Mouse (Mus musculus): ENCODE measurements around the gene Osbpl10. TPM values are rescaled to one million over a fixed set of nuclear protein-coding genes. Genes with fewer than 3 reads are reported as not detected.
"Not testable (repeated sequence)": the region's sequence is repeated elsewhere in the genome, so short reads cannot be mapped to it uniquely, and the experiment has no call there.

Osbpl10 gene
- polyA plus RNA-seq, 1 experiment from 2014 or later: 2.6 TPM

DNA sequence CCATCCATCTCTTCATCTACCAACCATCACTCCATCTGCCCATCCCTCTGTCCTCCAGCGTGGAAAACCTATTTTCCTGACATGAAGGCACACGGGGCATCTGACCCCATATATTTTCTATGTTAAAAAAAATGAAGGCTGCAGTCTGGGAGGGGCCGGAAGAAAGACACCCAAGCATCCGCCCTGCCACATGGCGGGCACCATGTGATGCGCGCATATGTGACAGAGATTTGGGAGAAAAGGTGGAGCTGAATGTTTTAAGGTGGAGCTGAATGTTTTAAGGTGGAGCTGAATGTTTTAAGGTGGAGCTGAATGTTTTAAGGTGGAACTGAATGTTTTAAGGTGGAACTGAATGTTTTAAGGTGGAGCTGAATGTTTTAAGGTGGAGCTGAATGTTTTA lies 12.1 kb upstream of the Osbpl10 start:
- not testable (repeated sequence) for ATAC-seq (ENCODE audit: low FRiP score, low TSS enrichment); H3K27me3 ChIP-seq (ENCODE audit: control insufficient read depth, insufficient read depth, low read length); H3K27ac ChIP-seq (ENCODE audit: low read depth, low read length); H3K9ac ChIP-seq (ENCODE audit: low read depth, low read length); H3K9me3 ChIP-seq (ENCODE audit: control insufficient read depth, low read length); H3K4me1 ChIP-seq (ENCODE audit: control insufficient read depth, insufficient read depth, low read length); H3K4me2 ChIP-seq (replicated peaks; ENCODE audit: low read depth, low read length); H3K36me3 ChIP-seq (ENCODE audit: control insufficient read depth, insufficient read depth, low read length); H3K4me3 ChIP-seq (ENCODE audit: low read length)
- WGBS: 89% methylated on average over 7 of the region's 7 CpGs

DNA sequence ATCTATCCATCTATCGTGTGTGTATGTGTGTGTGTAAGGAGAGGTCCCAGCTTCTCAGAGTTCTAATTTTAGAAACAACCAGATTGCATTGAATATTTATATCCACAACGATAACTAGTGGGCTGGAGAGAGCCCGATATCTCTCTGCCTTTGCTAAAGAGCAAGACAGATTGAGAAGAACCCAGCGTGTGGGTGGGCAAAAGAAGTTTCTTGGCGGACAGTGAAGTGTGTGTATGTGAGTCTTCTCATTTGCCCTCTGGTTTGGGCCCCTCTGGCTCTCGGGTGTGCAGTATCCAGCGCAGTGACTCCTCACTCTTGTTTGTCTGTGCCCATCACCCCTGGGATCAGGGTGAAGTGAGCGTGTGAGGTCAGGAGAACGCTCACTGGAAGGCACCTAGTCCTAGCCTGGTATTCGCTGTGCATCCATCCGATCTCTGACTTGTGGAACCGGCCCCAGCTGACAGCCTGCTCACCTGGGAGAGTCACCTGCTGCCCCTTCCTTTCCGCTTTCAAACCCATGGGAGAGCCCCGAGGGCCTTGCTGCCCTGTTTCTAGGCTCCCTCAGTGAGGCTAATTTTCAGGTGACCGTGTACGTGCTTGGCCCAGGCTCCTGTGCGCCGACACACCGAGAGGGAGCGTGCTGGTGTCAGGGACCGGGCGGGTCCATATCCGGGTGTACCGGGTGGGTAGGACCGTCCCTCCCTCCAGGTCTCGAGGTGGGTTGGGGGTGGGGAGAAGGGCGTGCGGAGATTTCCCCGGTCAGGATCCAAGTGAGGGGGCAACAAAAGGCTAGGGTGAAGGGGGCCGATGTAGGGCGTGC lies 698 bp upstream of the Osbpl10 start:
- Histone ChIP-seq H3K4me3 (ENCODE audit: low read length) (peak overlapping the region; percentile 76), H3K4me1 (ENCODE audit: control insufficient read depth, insufficient read depth, low read length) (peaks cover 8% of the 10 kb centered on the region; the same call in 1 of the 2 replicates), H3K9me3 (ENCODE audit: control insufficient read depth, low read length) (no peaks in the 10 kb centered on the region), H3K27me3 (ENCODE audit: control insufficient read depth, insufficient read depth, low read length) (peaks cover 3% of the 10 kb centered on the region; the same call in 1 of the 2 replicates), H3K36me3 (ENCODE audit: control insufficient read depth, insufficient read depth, low read length) (no peaks in the 10 kb centered on the region), H3K4me2 (replicated peaks; ENCODE audit: low read depth, low read length) (peak overlapping the region; percentile 95), H3K27ac (ENCODE audit: low read depth, low read length) (no peak overlapping the region), H3K9ac (ENCODE audit: low read depth, low read length) (peak overlapping the region; percentile 86)
- peak; percentile 69 for ATAC-seq (ENCODE audit: low FRiP score, low TSS enrichment)
- WGBS: 8% methylated on average over 31 of the region's 31 CpGs

DNA sequence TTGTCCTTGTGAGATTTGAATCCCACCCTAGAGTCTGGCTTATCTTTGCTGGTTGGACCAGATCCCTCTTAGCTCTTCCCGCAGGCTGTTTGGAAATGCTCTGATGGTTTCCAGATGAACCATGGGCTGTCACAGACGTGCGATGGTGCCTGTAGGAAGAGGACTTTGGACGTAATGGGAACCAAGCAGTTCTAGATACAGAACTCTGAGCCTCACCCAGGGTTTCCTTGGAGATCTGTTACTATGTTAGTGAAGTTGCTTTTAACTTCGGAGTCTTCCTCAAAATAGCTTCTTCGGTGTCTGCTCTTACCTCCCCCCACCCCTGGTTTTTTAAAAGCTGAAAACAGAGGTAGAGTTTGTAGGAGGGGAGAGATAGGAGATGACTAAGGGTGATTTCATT lies 1.6 kb downstream of the Osbpl10 start:
- H3K9me3 ChIP-seq (ENCODE audit: control insufficient read depth, low read length): 0 out of 2 replicates have a peak, but pooled peaks cover 3% of the 10 kb centered on the region
- ATAC-seq (ENCODE audit: low FRiP score, low TSS enrichment): no peak
- H3K36me3 ChIP-seq (ENCODE audit: control insufficient read depth, insufficient read depth, low read length): no peaks in the 10 kb centered on the region
- H3K9ac ChIP-seq (ENCODE audit: low read depth, low read length): no peak overlapping the region
- H3K4me3 ChIP-seq (ENCODE audit: low read length): no peak overlapping the region
- no peak overlapping the region for H3K27ac ChIP-seq (ENCODE audit: low read depth, low read length)
- H3K4me1 ChIP-seq (ENCODE audit: control insufficient read depth, insufficient read depth, low read length): peaks cover 8% of the 10 kb centered on the region; the same call in 1 of the 2 replicates
- peaks cover 3% of the 10 kb centered on the region; the same call in 1 of the 2 replicates for H3K27me3 ChIP-seq (ENCODE audit: control insufficient read depth, insufficient read depth, low read length)
- H3K4me2 ChIP-seq (replicated peaks; ENCODE audit: low read depth, low read length): no peak overlapping the region
- WGBS: 64% methylated on average over 6 of the region's 6 CpGs

DNA sequence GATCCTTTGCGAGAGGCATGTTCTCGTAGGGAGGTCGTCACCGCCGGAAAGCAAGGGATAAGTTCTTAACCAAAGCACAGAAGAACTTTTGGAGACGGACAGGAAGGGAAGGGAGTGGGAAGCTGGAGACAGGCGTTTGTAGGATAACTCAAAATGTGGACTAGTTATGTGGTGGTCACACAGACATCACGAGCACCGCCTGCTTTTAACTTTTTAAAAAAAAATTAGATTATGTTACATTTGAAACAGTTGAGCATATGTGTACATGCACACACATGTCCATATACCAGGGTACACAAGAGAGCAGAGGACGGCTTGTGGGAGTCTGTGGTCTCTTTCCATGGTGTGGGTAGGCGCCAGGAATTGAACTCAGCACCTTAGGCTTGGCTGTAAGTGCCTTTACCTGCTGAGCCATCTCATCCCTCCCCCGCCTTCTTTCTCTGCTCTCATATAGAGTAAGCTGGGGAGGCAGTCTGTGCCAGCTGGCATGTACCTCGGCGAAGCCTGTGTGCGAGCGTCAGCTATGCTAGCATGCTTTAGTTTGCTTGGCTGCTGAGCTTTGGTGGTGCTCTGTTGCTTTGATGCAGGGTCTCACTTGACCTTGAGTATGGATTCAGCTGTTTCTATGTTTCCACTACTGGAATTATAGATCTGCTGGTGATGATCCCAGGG lies 4.5 kb downstream of the Osbpl10 start, which contains the start of gene Rps27rt:
TSS of gene Rps27rt (minus strand) at position 51 of the 672 bp plus-strand sequence.
- no peak within 1 kb of the TSS for H3K4me2 ChIP-seq (replicated peaks; ENCODE audit: low read depth, low read length)
- peaks cover 3% of the 10 kb centered on the region; the same call in 1 of the 2 replicates for H3K27me3 ChIP-seq (ENCODE audit: control insufficient read depth, insufficient read depth, low read length)
- no peaks in the 10 kb centered on the region for H3K36me3 ChIP-seq (ENCODE audit: control insufficient read depth, insufficient read depth, low read length)
- peaks cover 9% of the 10 kb centered on the region; the same call in 1 of the 2 replicates for H3K4me1 ChIP-seq (ENCODE audit: control insufficient read depth, insufficient read depth, low read length)
- WGBS: 95% methylated on average over 16 of the region's 16 CpGs
- H3K9ac ChIP-seq (ENCODE audit: low read depth, low read length): no peak within 1 kb of the TSS
- no peak within 1 kb of the TSS for H3K27ac ChIP-seq (ENCODE audit: low read depth, low read length)
- ATAC-seq (ENCODE audit: low FRiP score, low TSS enrichment): no peak
- no peak within 1 kb of the TSS for H3K4me3 ChIP-seq (ENCODE audit: low read length)
- 0 out of 2 replicates have a peak, but pooled peaks cover 3% of the 10 kb centered on the region for H3K9me3 ChIP-seq (ENCODE audit: control insufficient read depth, low read length)

DNA sequence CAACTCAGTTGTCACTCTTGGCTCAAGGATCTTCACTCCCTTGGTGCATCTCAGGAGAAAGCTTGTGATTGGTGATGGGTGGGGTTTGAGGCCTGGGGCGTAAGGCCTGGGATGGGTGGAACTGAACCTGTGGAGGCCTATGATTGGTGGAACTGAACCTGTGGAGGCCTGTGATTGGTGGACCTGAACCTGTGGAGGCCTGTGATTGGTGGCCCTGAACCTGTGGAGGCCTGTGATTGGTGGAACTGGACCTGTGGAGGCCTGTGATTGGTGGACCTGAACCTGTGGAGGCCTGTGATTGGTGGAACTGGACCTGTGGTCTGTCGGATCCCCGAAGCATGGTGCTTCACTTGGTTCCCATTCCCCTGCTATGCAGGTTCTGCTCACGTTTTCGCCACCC lies 7.4 kb downstream of the Osbpl10 start:
- Histone ChIP-seq H3K36me3 (ENCODE audit: control insufficient read depth, insufficient read depth, low read length) (no peaks in the 10 kb centered on the region), H3K27ac (ENCODE audit: low read depth, low read length) (no peak overlapping the region), H3K9me3 (ENCODE audit: control insufficient read depth, low read length) (0 out of 2 replicates have a peak, but pooled peaks cover 3% of the 10 kb centered on the region), H3K4me2 (replicated peaks; ENCODE audit: low read depth, low read length) (no peak overlapping the region), H3K27me3 (ENCODE audit: control insufficient read depth, insufficient read depth, low read length) (no peaks in the 10 kb centered on the region), H3K9ac (ENCODE audit: low read depth, low read length) (no peak overlapping the region), H3K4me3 (ENCODE audit: low read length) (no peak overlapping the region), H3K4me1 (ENCODE audit: control insufficient read depth, insufficient read depth, low read length) (0 out of 2 replicates have a peak, but pooled peaks cover 4% of the 10 kb centered on the region)
- WGBS: 94% methylated on average over 5 of the region's 5 CpGs
- ATAC-seq (ENCODE audit: low FRiP score, low TSS enrichment): no peak

DNA sequence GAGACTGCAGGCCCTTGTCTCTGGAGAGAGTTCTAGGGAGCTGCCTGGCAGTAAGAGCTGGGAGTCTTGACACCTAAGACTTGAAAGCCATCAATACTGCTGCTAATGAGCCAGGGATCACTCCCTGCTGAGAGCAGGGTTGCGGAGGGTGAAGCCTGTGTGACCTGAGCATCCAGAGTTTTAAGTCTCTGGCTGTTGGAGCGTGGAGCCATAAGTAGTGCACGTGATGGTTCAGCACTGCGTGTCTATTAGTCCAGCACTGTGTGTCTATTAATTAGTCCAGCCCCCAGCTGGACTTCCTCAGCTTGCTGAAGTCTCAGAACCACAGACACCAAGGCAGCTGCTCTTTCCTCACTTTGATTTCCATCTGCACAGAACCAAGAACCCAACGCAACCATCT lies 8.0 kb downstream of the Osbpl10 start:
- 0 out of 2 replicates have a peak, but pooled peaks cover 4% of the 10 kb centered on the region for H3K4me1 ChIP-seq (ENCODE audit: control insufficient read depth, insufficient read depth, low read length)
- H3K36me3 ChIP-seq (ENCODE audit: control insufficient read depth, insufficient read depth, low read length): no peaks in the 10 kb centered on the region
- H3K9me3 ChIP-seq (ENCODE audit: control insufficient read depth, low read length): 0 out of 2 replicates have a peak, but pooled peaks cover 3% of the 10 kb centered on the region
- ATAC-seq (ENCODE audit: low FRiP score, low TSS enrichment): peak; percentile 80
- no peak overlapping the region for H3K4me2 ChIP-seq (replicated peaks; ENCODE audit: low read depth, low read length)
- no peaks in the 10 kb centered on the region for H3K27me3 ChIP-seq (ENCODE audit: control insufficient read depth, insufficient read depth, low read length)
- H3K9ac ChIP-seq (ENCODE audit: low read depth, low read length): no peak overlapping the region
- H3K27ac ChIP-seq (ENCODE audit: low read depth, low read length): no peak overlapping the region
- WGBS: 51% methylated on average over 5 of the region's 5 CpGs
- H3K4me3 ChIP-seq (ENCODE audit: low read length): no peak overlapping the region

DNA sequence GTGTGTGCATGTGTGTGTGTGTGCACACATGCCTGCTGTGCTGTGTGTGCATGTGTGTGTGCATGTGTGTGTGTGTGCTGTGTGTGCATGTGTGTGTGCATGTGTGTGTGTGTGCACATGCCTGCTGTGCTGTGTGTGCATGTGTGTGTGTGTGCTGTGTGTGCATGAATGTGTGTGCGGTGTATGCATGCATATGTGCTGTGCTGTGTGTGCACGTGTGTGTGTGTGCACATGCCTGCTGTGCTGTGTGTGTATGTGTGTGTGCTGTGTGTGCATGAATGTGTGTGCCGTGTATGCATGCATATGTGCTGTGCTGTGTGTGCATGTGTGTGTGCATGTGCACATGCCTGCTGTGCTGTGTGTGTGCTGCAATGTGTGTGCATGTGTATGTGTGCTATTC lies 9.7 kb downstream of the Osbpl10 start:
- Histone ChIP-seq H3K4me2 (replicated peaks; ENCODE audit: low read depth, low read length) (no peak overlapping the region), H3K9me3 (ENCODE audit: control insufficient read depth, low read length) (0 out of 2 replicates have a peak, but pooled peaks cover 6% of the 10 kb centered on the region), H3K4me1 (ENCODE audit: control insufficient read depth, insufficient read depth, low read length) (0 out of 2 replicates have a peak, but pooled peaks cover 4% of the 10 kb centered on the region), H3K9ac (ENCODE audit: low read depth, low read length) (no peak overlapping the region), H3K36me3 (ENCODE audit: control insufficient read depth, insufficient read depth, low read length) (no peaks in the 10 kb centered on the region), H3K4me3 (ENCODE audit: low read length) (no peak overlapping the region), H3K27ac (ENCODE audit: low read depth, low read length) (no peak overlapping the region), H3K27me3 (ENCODE audit: control insufficient read depth, insufficient read depth, low read length) (no peaks in the 10 kb centered on the region)
- WGBS: 94% methylated on average over 3 of the region's 3 CpGs
- no peak for ATAC-seq (ENCODE audit: low FRiP score, low TSS enrichment)

DNA sequence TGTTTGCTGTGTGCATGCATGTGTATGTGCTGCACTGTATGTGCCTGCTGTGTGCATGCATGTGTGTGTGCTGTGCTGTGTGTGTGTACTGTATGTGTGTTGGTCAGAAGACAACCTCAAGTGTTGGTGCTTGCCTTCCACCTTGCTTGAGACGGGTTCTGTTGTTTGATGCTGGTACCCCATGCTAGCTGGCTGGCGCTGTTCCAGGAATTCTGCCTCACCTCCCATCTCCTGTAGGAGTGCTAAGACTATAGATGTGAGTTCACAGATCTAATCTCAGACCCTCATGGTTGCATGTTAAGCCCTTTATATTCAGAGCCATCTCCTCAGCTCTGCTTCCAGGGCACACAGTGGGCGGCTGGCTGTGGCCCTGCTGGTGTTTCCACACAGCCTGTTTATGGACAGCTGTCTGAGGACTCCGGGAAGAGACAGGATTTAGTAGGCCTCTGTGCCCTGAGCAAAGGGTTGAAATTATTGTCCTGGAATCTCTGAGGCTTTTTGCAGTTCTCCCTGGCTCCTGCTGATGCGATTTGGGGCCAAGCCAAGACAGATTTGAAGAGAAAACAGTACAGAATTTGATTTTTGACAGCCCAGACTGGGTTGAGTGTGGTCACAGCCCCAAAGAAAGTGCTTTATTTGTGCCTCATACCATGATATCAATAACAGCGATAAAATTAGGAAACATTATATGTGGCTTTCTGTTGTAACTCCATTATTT lies 10.4 kb downstream of the Osbpl10 start:
- Histone ChIP-seq H3K4me2 (replicated peaks; ENCODE audit: low read depth, low read length) (no peak overlapping the region), H3K9ac (ENCODE audit: low read depth, low read length) (no peak overlapping the region), H3K27ac (ENCODE audit: low read depth, low read length) (no peak overlapping the region), H3K4me1 (ENCODE audit: control insufficient read depth, insufficient read depth, low read length) (0 out of 2 replicates have a peak, but pooled peaks cover 4% of the 10 kb centered on the region), H3K9me3 (ENCODE audit: control insufficient read depth, low read length) (0 out of 2 replicates have a peak, but pooled peaks cover 6% of the 10 kb centered on the region), H3K27me3 (ENCODE audit: control insufficient read depth, insufficient read depth, low read length) (no peaks in the 10 kb centered on the region), H3K4me3 (ENCODE audit: low read length) (no peak overlapping the region), H3K36me3 (ENCODE audit: control insufficient read depth, insufficient read depth, low read length) (no peaks in the 10 kb centered on the region)
- no peak for ATAC-seq (ENCODE audit: low FRiP score, low TSS enrichment)
- WGBS: 66% methylated on average over 6 of the region's 6 CpGs

All from kidney, embryonic 14.5 days (tissue).